Mouse (Mus musculus) ES-Bruce4 (cell line): Measurements from ENCODE around the gene Cog5.

ENCODE experiments used
- EP300 ChIP-seq: IDR thresholded peaks from 2 replicates; pipeline ENCODE4 v1.6.1; 2011; ENCODE audit warnings: low read depth, low read length; ENCODE audit not compliant: insufficient read depth
- POLR2A ChIP-seq: IDR thresholded peaks from one replicate; pipeline ENCODE4 v1.8.1; 2011; ENCODE audit warnings: low read length; ENCODE audit not compliant: insufficient read depth

DNA sequence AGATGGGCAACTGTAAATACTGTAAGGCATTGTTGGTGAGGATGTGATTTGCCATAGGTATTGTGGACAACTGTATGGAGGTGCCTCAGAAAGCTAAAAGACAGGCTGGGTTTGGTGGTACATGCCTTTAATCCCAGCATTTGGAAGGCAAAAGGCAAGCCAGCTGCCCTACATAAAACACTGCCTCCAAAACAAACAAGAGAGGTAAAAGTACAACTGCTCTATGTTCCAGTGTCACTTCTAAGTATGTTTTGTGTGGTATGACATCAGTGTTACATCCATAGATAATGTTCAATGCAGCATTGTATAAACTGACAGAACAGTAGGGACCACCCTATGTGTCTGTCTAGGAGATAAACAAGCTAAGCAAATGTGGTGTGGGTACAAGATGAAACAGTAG is 237.4 kb downstream of the Cog5 start:
- no peak for TF ChIP-seq EP300
- TF ChIP-seq POLR2A = no peak
